Mouse (Mus musculus): ENCODE measurements around the gene C2cd2l. TPM values are rescaled to one million over a fixed set of nuclear protein-coding genes. Genes with fewer than 3 reads are reported as not detected.

Gene C2cd2l
- polyA plus RNA-seq, 1 experiment from 2014 or later: 9.6 TPM

Small RNAs within 50 kb of the gene (microRNA-seq; reads per million reads assigned to microRNA genes)
- gene Gm44335: not detected

Other genes starting within 250 kb of the C2cd2l start
- 0.26 and 0.28 TPM in 2 replicates for gene Mfrp, start 218.6 kb downstream of the C2cd2l start, polyA plus RNA-seq (2014; fragmentation: Nextera tagmentation; extraction: Ambion mirVana)
- gene C1qtnf5, start 213.0 kb downstream of the C2cd2l start, polyA plus RNA-seq (2014; fragmentation: Nextera tagmentation; extraction: Ambion mirVana): 2.3 and 2.8 TPM in 2 replicates
- gene Gm49380, start 206.8 kb downstream of the C2cd2l start, polyA plus RNA-seq (2014; fragmentation: Nextera tagmentation; extraction: Ambion mirVana): 0.43 and 0.52 TPM in 2 replicates
- gene Rnf26, start 206.8 kb downstream of the C2cd2l start, polyA plus RNA-seq (2014; fragmentation: Nextera tagmentation; extraction: Ambion mirVana): 61.7 and 66.7 TPM in 2 replicates
- gene Mcam, start 185.8 kb downstream of the C2cd2l start, polyA plus RNA-seq (2014; fragmentation: Nextera tagmentation; extraction: Ambion mirVana): 53.0 and 54.3 TPM in 2 replicates
- 18.5 and 19.9 TPM in 2 replicates for gene Cbl, start 86.2 kb downstream of the C2cd2l start, polyA plus RNA-seq (2014; fragmentation: Nextera tagmentation; extraction: Ambion mirVana)
- not detected in 2 replicates for gene Ccdc153, start 79.6 kb downstream of the C2cd2l start, polyA plus RNA-seq (2014; fragmentation: Nextera tagmentation; extraction: Ambion mirVana)
- gene Pdzd3, start 68.8 kb downstream of the C2cd2l start, polyA plus RNA-seq (2014; fragmentation: Nextera tagmentation; extraction: Ambion mirVana): 0.12 and 0.27 TPM in 2 replicates
- gene Nlrx1, start 51.7 kb downstream of the C2cd2l start, polyA plus RNA-seq (2014; fragmentation: Nextera tagmentation; extraction: Ambion mirVana): 7.2 and 8.4 TPM in 2 replicates
- 5.1 and 5.9 TPM in 2 replicates for gene Abcg4, start 31.7 kb downstream of the C2cd2l start, polyA plus RNA-seq (2014; fragmentation: Nextera tagmentation; extraction: Ambion mirVana)
- 21.3 and 23.4 TPM in 2 replicates for gene Hinfp, start 14.6 kb downstream of the C2cd2l start, polyA plus RNA-seq (2014; fragmentation: Nextera tagmentation; extraction: Ambion mirVana)
- gene Dpagt1, start 5.7 kb upstream of the C2cd2l start, polyA plus RNA-seq (2014; fragmentation: Nextera tagmentation; extraction: Ambion mirVana): 44.5 and 46.7 TPM in 2 replicates
- 289 and 335 TPM in 2 replicates for gene H2afx, start 14.4 kb upstream of the C2cd2l start, polyA plus RNA-seq (2014; fragmentation: Nextera tagmentation; extraction: Ambion mirVana)
- 112 and 130 TPM in 2 replicates for gene Hmbs, start 23.9 kb upstream of the C2cd2l start, polyA plus RNA-seq (2014; fragmentation: Nextera tagmentation; extraction: Ambion mirVana)
- gene Vps11, start 41.4 kb upstream of the C2cd2l start, polyA plus RNA-seq (2014; fragmentation: Nextera tagmentation; extraction: Ambion mirVana): 24.5 and 25.4 TPM in 2 replicates
- 22.1 and 29.4 TPM in 2 replicates for gene Hyou1, start 59.2 kb upstream of the C2cd2l start, polyA plus RNA-seq (2014; fragmentation: Nextera tagmentation; extraction: Ambion mirVana)
- 22.3 and 23.7 TPM in 2 replicates for gene Slc37a4, start 76.6 kb upstream of the C2cd2l start, polyA plus RNA-seq (2014; fragmentation: Nextera tagmentation; extraction: Ambion mirVana)
- gene Rps25, start 86.9 kb upstream of the C2cd2l start, polyA plus RNA-seq (2014; fragmentation: Nextera tagmentation; extraction: Ambion mirVana): 2,532 and 2,694 TPM in 2 replicates
- gene Trappc4, start 87.3 kb upstream of the C2cd2l start, polyA plus RNA-seq (2014; fragmentation: Nextera tagmentation; extraction: Ambion mirVana): 118 and 123 TPM in 2 replicates
- gene Ccdc84, start 98.3 kb upstream of the C2cd2l start, polyA plus RNA-seq (2014; fragmentation: Nextera tagmentation; extraction: Ambion mirVana): 27.0 and 30.7 TPM in 2 replicates
- not detected in 2 replicates for gene Foxr1, start 120.9 kb upstream of the C2cd2l start, polyA plus RNA-seq (2014; fragmentation: Nextera tagmentation; extraction: Ambion mirVana)
- gene Upk2, start 134.7 kb upstream of the C2cd2l start, polyA plus RNA-seq (2014; fragmentation: Nextera tagmentation; extraction: Ambion mirVana): 25.9 and 26.4 TPM in 2 replicates
- 15.4 and 16.3 TPM in 2 replicates for gene Bcl9l, start 162.5 kb upstream of the C2cd2l start, polyA plus RNA-seq (2014; fragmentation: Nextera tagmentation; extraction: Ambion mirVana)
- 0.13 and 0.27 TPM in 2 replicates for gene Cxcr5, start 241.6 kb upstream of the C2cd2l start, polyA plus RNA-seq (2014; fragmentation: Nextera tagmentation; extraction: Ambion mirVana)